Comparison of ENCODE assay signal across 23 mouse cellular contexts in genomic region chr7:45255822-45256221, GRCm38 (mm10). TPM values are rescaled to one million over a fixed set of nuclear protein-coding genes. Genes with fewer than 3 reads are reported as not detected.
DNase-seq lines count a peak whose midpoint lies in the region; ATAC-seq and TF ChIP-seq lines count a peak whose summit lies in the region.
"Not testable (repeated sequence)": the region's sequence is repeated elsewhere in the genome, so short reads cannot be mapped to it uniquely, and the experiment has no call there.
"Had no signal": no experiment of that assay in that cellular context is flagged by ENCODE, and none has a peak within 500 bp of the region (broad histone marks: within the 10 kb centered on the region; RNA-seq: fewer than 3 reads in every experiment).

No protein-coding gene starts in this region.

- not testable (repeated sequence) for H3K4me1 ChIP-seq in forebrain, embryonic 11.5 days (replicated peaks; ENCODE audit: control insufficient read depth, insufficient read depth, low read length); heart, adult 2 months (ENCODE audit: control insufficient read depth, insufficient read depth, low read length); lung, embryonic 14.5 days (ENCODE audit: insufficient read depth)

- not testable (repeated sequence) for H3K27me3 ChIP-seq in forebrain, embryonic 11.5 days (ENCODE audit: control insufficient read depth, insufficient read depth, low read length); heart, adult 2 months (ENCODE audit: control insufficient read depth, insufficient read depth, low read length); lung, embryonic 14.5 days (ENCODE audit: insufficient read depth, low read length)

- 87% methylated on average over 5 of the region's 7 CpGs for WGBS in forebrain, embryonic 11.5 days
- 41% methylated on average over 5 of the region's 7 CpGs for WGBS in heart, adult 2 months
- WGBS in lung, embryonic 14.5 days: 41% methylated on average over 5 of the region's 7 CpGs

- not testable (repeated sequence) for TF ChIP-seq POLR2A in heart, adult 2 months (IDR thresholded peaks at IDR 0.05; ENCODE audit: insufficient read depth, low read depth, low read length)

- TF ChIP-seq EP300 in heart, adult 2 months (IDR thresholded peaks at IDR 0.05; ENCODE audit: insufficient read depth, low read depth, low read length): not testable (repeated sequence)

- H3K4me3 ChIP-seq in forebrain, embryonic 11.5 days (ENCODE audit: low read depth, low read length); heart, adult 2 months; lung, embryonic 14.5 days (ENCODE audit: low read depth, low read length): not testable (repeated sequence)

- not testable (repeated sequence) for H3K4me2 ChIP-seq in forebrain, embryonic 11.5 days (ENCODE audit: low read depth, low read length, severe bottlenecking); lung, embryonic 14.5 days

- H3K27ac ChIP-seq in forebrain, embryonic 11.5 days (ENCODE audit: low read depth, low read length); heart, adult 2 months; lung, embryonic 14.5 days (ENCODE audit: low read depth): not testable (repeated sequence)

- H3K36me3 ChIP-seq in forebrain, embryonic 11.5 days (ENCODE audit: control insufficient read depth, insufficient read depth, low read length); heart, adult 2 months (ENCODE audit: control insufficient read depth, insufficient read depth, low read length); lung, embryonic 14.5 days (ENCODE audit: insufficient read depth): not testable (repeated sequence)

- not testable (repeated sequence) for TF ChIP-seq CTCF in heart, adult 2 months (IDR thresholded peaks at IDR 0.05); lung, embryonic 14.5 days (IDR thresholded peaks at IDR 0.05; ENCODE audit: low read depth)

- not testable (repeated sequence) for ATAC-seq in forebrain, embryonic 11.5 days (replicated peaks; ENCODE audit: low FRiP score); lung, embryonic 14.5 days (ENCODE audit: insufficient read depth)

- not testable (repeated sequence) for H3K9me3 ChIP-seq in forebrain, embryonic 11.5 days (ENCODE audit: control insufficient read depth, low read length); lung, embryonic 14.5 days (ENCODE audit: low read depth, low read length)

- intact Hi-C loops in heart, adult 2 months (cut with DNase I); heart, postnatal 36 days (cut with DNase I): not testable (repeated sequence)

- not testable (repeated sequence) for H3K79me2 ChIP-seq in heart, adult 2 months (replicated peaks; ENCODE audit: control insufficient read depth, insufficient read depth, low read length)

- DNase-seq in adipocyte (ENCODE audit: low spot score): peak; percentile 56
- DNase-seq in forebrain, embryonic 11.5 days (ENCODE audit: low spot score): peak; percentile 20
- peak; percentile 56 to 58 for DNase-seq in heart, adult 2 months
- DNase-seq in heart, postnatal 36 days: peak; percentile 36 to 40
- DNase-seq in kidney, postnatal 36 days: peak; percentile 21 to 23
- DNase-seq in lung, embryonic 14.5 days: peak; percentile 27
- DNase-seq in lung, postnatal 25 days (ENCODE audit: low spot score): peak; percentile 61
- DNase-seq in testis, postnatal 10 days (ENCODE audit: low spot score): peak; percentile 41

- not testable (repeated sequence) for H3K9ac ChIP-seq in forebrain, embryonic 11.5 days (ENCODE audit: low read length); heart, adult 2 months (ENCODE audit: low read depth, low read length); lung, embryonic 14.5 days

RNA-seq across cellular contexts. Expression of gene Slc6a16, which starts 14.9 kb away (rescaled TPM):
- polyA plus RNA-seq in forebrain, embryonic 11.5 days (2014; fragmentation: Nextera tagmentation; extraction: Ambion mirVana): 0.36 TPM in 1 of 2 replicates, not detected in the other
- total RNA-seq in heart, adult 2 months (2021): not detected
- polyA plus RNA-seq in heart, adult 2 months (2012; rRNA removed): 0.15 TPM in 1 of 2 replicates, not detected in the other
- total RNA-seq in heart, postnatal 36 days (2021): not detected
- polyA plus RNA-seq in lung, embryonic 14.5 days (2014; fragmentation: Nextera tagmentation; extraction: Ambion mirVana): not detected in 2 replicates
- total RNA-seq: gastrocnemius, postnatal 14 days; hematopoietic stem cell, adult 5-6 weeks; MEL had no signal
- polyA plus RNA-seq: activated CD4-positive, CD25-positive, alpha-beta regulatory T cell, adult 4 months; C2C12; Patski had no signal

RNA-seq across cellular contexts. Expression of gene Cd37, which starts 16.9 kb away (rescaled TPM):
- polyA plus RNA-seq in forebrain, embryonic 11.5 days (2014; fragmentation: Nextera tagmentation; extraction: Ambion mirVana): 0.60 and 1.1 TPM in 2 replicates
- total RNA-seq in heart, adult 2 months (2021): 1 to 10 TPM; 3.1 to 4.3 TPM
- 10.0 and 21.2 TPM in 2 replicates for polyA plus RNA-seq in heart, adult 2 months (2012; rRNA removed)
- total RNA-seq in heart, postnatal 36 days (2021): 1 to 10 TPM; 2.8 to 4.4 TPM
- 2.1 and 2.9 TPM in 2 replicates for polyA plus RNA-seq in lung, embryonic 14.5 days (2014; fragmentation: Nextera tagmentation; extraction: Ambion mirVana)

RNA-seq across cellular contexts. Expression of gene Slc6a21, which starts 21.5 kb away (rescaled TPM):
- polyA plus RNA-seq in forebrain, embryonic 11.5 days (2014; fragmentation: Nextera tagmentation; extraction: Ambion mirVana): not detected in 2 replicates
- total RNA-seq in heart, adult 2 months (2021): not detected
- 0.38 and 0.55 TPM in 2 replicates for polyA plus RNA-seq in heart, adult 2 months (2012; rRNA removed)
- total RNA-seq in heart, postnatal 36 days (2021): not detected
- polyA plus RNA-seq in lung, embryonic 14.5 days (2014; fragmentation: Nextera tagmentation; extraction: Ambion mirVana): not detected in 2 replicates
- total RNA-seq: gastrocnemius, postnatal 14 days; hematopoietic stem cell, adult 5-6 weeks; hindbrain, postnatal 0 days; MEL had no signal
- polyA plus RNA-seq: activated CD4-positive, CD25-positive, alpha-beta regulatory T cell, adult 4 months; C2C12; embryonic facial prominence, embryonic 12.5 days; forebrain, embryonic 12.5 days; forebrain, embryonic 16.5 days; heart, embryonic 11.5 days; heart, embryonic 15.5 days; hindbrain, embryonic 13.5 days; hindbrain, postnatal 0 days; intestine, embryonic 14.5 days; Patski had no signal

RNA-seq across cellular contexts. Expression of gene Tead2, which starts 40.3 kb away (rescaled TPM):
- polyA plus RNA-seq in forebrain, embryonic 11.5 days (2014; fragmentation: Nextera tagmentation; extraction: Ambion mirVana): 297 and 318 TPM in 2 replicates
- 10 to 100 TPM in 1 of 2 experiments, 1 to 10 TPM in 1; 6.2 to 10.8 TPM for total RNA-seq in heart, adult 2 months (2021)
- 13.1 and 14.0 TPM in 2 replicates for polyA plus RNA-seq in heart, adult 2 months (2012; rRNA removed)
- 10 to 100 TPM; 10.3 to 11.4 TPM for total RNA-seq in heart, postnatal 36 days (2021)
- polyA plus RNA-seq in lung, embryonic 14.5 days (2014; fragmentation: Nextera tagmentation; extraction: Ambion mirVana): 204 and 222 TPM in 2 replicates

RNA-seq across cellular contexts. Expression of gene Dkkl1, which starts 43.9 kb away (rescaled TPM):
- 0.48 TPM in 1 of 2 replicates, not detected in the other for polyA plus RNA-seq in forebrain, embryonic 11.5 days (2014; fragmentation: Nextera tagmentation; extraction: Ambion mirVana)
- not detected for total RNA-seq in heart, adult 2 months (2021)
- 0.37 and 0.73 TPM in 2 replicates for polyA plus RNA-seq in heart, adult 2 months (2012; rRNA removed)
- not detected for total RNA-seq in heart, postnatal 36 days (2021)
- polyA plus RNA-seq in lung, embryonic 14.5 days (2014; fragmentation: Nextera tagmentation; extraction: Ambion mirVana): 0.45 TPM in 1 of 2 replicates, not detected in the other
- total RNA-seq: adrenal gland, adult 8-10 months; gastrocnemius, postnatal 14 days had no signal
- polyA plus RNA-seq: Patski had no signal
